Mouse (Mus musculus): ENCODE data around the gene Gm44973. TPM values are rescaled to one million over a fixed set of nuclear protein-coding genes. Genes with fewer than 3 reads are reported as not detected.

The Gm44973 gene
- polyA plus RNA-seq, 1 experiment from 2014 or later: 1.3 TPM

DNA sequence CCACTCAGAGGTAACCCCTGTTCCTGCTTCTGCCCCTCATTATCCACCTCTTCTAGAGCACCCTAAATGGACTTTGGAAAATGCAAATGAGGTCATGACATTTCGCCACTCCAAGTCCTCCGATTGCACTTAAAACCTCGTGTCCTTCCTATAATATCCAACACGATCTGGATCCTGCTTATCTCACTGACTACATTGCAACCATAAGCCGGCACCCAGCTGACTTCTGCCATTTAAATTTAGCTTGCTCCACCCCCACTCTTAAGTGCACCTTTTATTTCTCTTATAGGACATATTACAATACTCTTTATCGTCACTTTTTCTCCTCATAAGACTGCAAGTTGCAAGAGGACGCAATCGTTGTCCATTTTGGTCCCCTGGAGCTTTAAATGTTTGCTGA lies 22.2 kb downstream of the Gm44973 start:
- peak overlapping the region; percentile 79 for H3K9ac ChIP-seq (replicated peaks)
- H3K27me3 ChIP-seq: no peaks in the 10 kb centered on the region
- H3K4me2 ChIP-seq (replicated peaks): peak overlapping the region; percentile 60
- WGBS: 88% methylated on average over 8 of the region's 8 CpGs
- H3K27ac ChIP-seq: peak overlapping the region; percentile 97
- no peak for ATAC-seq
- no peaks in the 10 kb centered on the region for H3K9me3 ChIP-seq
- H3K36me3 ChIP-seq: peaks cover 44% of the 10 kb centered on the region
- peaks cover 23% of the 10 kb centered on the region for H3K4me1 ChIP-seq (replicated peaks)
- H3K4me3 ChIP-seq (replicated peaks): peak overlapping the region; percentile 64

DNA sequence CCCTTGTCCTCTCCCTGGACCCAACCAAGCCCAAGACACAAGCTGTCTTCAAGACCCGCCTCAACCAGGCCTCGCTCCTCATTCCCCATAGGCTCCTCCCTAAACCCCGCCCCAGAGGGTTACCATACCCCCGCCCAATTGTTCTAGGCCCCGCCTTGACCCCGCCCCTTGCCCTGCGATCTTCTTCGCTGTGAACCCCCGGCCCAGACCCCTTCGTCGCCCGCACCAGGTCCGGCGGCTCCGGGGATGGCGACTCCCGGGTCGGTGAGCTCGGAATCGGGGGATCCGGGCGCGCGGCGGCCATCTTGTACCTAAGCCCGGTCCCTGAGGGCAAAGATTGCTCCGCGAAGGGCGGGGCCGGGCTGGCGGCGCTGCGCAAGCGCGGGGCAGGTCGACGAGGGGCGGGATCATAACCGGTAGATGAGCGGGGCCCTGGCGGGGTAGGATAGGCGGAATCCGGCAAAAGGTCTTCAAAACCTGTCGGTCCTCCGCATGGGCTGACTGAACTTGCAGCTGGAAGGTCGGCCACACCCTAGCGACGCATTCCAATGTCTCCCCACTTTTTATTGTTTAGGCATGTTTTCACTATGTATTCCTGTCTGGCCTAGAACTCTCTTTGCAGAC lies 22.9 kb downstream of the Gm44973 start, which contains the start of gene Zfp784:
Gene Zfp784, minus strand, starts transcription at position 338 of the 624 bp plus-strand sequence.
- Histone ChIP-seq H3K4me3 (replicated peaks) (peak within 1 kb of the TSS; percentile 64), H3K9me3 (no peaks in the 10 kb centered on the region), H3K36me3 (peaks cover 36% of the 10 kb centered on the region), H3K27ac (peak within 1 kb of the TSS; percentile 97), H3K9ac (replicated peaks) (peak within 1 kb of the TSS; percentile 79), H3K4me2 (replicated peaks) (peak within 1 kb of the TSS; percentile 60), H3K27me3 (no peaks in the 10 kb centered on the region), H3K4me1 (replicated peaks) (peaks cover 23% of the 10 kb centered on the region)
- peak; percentile 97 for ATAC-seq
- WGBS: under 1% methylated on average over 48 of the region's 48 CpGs

DNA sequence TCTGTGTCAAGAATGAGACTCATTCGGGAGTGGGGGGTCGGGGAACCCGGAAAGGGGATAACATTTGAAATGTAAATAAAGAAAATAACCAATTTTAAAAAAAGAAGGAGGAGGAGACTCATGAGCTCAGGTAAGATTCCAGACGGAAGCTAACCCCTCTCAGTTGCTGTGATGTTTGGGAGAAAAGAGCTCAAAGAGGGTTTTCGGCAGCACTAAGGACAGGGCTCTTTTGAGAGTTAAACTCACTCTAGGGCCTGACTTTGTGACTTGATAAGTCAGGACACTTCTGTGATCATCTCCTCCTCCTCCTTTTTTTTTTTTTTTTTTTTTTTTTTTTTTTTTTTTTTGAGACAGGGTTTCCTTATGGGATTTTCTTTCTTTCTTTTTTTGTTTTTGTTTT lies 23.6 kb downstream of the Gm44973 start:
- Histone ChIP-seq H3K9ac (replicated peaks) (peak overlapping the region; percentile 79), H3K9me3 (no peaks in the 10 kb centered on the region)
- 31% methylated on average over 5 of the region's 5 CpGs for WGBS

DNA sequence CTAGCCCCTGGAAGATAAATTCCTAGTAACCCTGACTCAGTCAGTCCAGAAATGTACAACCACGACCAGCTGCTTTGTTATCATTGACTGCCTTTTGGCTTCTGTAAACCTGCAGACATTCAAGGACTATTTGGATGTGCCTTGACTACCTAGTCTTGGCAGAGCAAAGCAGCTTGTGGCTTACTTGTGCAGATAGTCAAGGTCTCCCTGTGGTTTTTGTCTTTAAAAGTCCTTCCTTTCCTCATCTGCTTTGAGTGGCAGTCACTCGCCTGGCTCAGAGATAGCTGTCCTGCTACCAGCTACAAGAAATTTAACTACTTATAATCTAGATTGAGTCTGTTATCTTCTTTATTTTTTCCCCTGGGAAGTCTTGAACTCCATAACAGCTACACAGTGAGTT lies 29.7 kb downstream of the Gm44973 start:
- no peak overlapping the region for H3K9ac ChIP-seq (replicated peaks)

More for the DNA sequence above, 23.6 kb downstream of the Gm44973 start:
- Histone ChIP-seq H3K36me3 (peaks cover 29% of the 10 kb centered on the region), H3K4me1 (replicated peaks) (peaks cover 23% of the 10 kb centered on the region), H3K27ac (peak overlapping the region; percentile 97; the same call in 1 of the 2 replicates), H3K4me2 (replicated peaks) (peak overlapping the region; percentile 60), H3K4me3 (replicated peaks) (peak overlapping the region; percentile 64), H3K27me3 (no peaks in the 10 kb centered on the region)
- ATAC-seq: no peak

DNA sequence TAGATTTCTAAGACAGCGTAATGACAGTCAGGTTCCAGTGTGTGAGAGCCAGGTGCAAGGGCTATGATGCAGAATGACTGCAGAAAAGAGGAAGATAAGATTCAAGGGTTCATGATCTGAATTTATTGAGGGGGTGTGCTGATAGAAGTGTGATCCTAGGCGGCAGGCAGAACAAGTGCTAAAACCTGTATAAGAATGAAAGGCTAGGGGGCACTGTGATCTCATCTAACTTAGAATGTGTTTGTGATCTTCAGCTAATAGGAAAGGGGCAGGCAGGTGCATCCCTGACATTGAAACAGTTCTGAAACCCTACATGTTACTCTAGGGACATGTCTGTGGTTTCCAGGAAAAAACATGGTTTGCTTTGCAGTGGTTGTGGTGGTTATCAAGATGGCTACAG lies 30.8 kb downstream of the Gm44973 start:
- 74% methylated on average over 2 of the region's 2 CpGs for WGBS

More for the DNA sequence above, 29.7 kb downstream of the Gm44973 start:
- Histone ChIP-seq H3K4me3 (replicated peaks) (no peak overlapping the region), H3K27ac (no peak overlapping the region), H3K27me3 (no peaks in the 10 kb centered on the region), H3K36me3 (peaks cover 4% of the 10 kb centered on the region), H3K4me2 (replicated peaks) (no peak overlapping the region), H3K9me3 (no peaks in the 10 kb centered on the region), H3K4me1 (replicated peaks) (0 out of 2 replicates have a peak, but pooled peaks cover 1% of the 10 kb centered on the region)
- 74% methylated on average over 2 of the region's 2 CpGs for WGBS
- no peak for ATAC-seq

DNA sequence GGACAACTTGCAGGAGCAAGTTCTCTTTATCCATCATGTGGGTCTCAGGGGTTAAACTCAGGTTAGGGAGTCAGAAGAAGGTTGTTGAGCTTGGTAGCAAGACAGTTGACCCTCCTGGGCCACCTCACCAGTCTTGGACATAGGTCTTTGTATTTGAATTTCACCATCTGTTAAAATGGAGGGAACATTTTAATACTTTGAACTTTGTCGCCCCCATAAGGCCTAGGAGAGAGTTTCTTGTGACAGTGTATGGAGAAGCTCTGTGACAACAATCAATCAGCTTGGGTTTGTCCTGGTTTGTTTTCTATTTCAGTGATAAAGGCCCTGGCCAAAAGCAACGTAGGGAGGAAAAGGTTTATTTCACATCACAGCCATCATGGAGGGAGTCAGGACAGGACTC lies 32.0 kb downstream of the Gm44973 start:
- H3K9ac ChIP-seq (replicated peaks): no peak overlapping the region
- 37% methylated on average over 2 of the region's 2 CpGs for WGBS
- no peak overlapping the region for H3K27ac ChIP-seq
- peaks cover 14% of the 10 kb centered on the region for H3K4me1 ChIP-seq (replicated peaks)
- no peaks in the 10 kb centered on the region for H3K9me3 ChIP-seq
- no peaks in the 10 kb centered on the region for H3K36me3 ChIP-seq
- no peak for ATAC-seq
- no peak overlapping the region for H3K4me2 ChIP-seq (replicated peaks)
- H3K27me3 ChIP-seq: peaks cover 4% of the 10 kb centered on the region; the same call in 1 of the 2 replicates
- H3K4me3 ChIP-seq (replicated peaks): no peak overlapping the region

More for the DNA sequence above, 30.8 kb downstream of the Gm44973 start:
- H3K4me1 ChIP-seq (replicated peaks): peaks cover 7% of the 10 kb centered on the region
- H3K4me2 ChIP-seq (replicated peaks): no peak overlapping the region
- H3K9ac ChIP-seq (replicated peaks): no peak overlapping the region
- no peak overlapping the region for H3K27ac ChIP-seq
- ATAC-seq: no peak
- H3K4me3 ChIP-seq (replicated peaks): no peak overlapping the region
- H3K9me3 ChIP-seq: no peaks in the 10 kb centered on the region
- H3K36me3 ChIP-seq: peaks cover 3% of the 10 kb centered on the region
- no peaks in the 10 kb centered on the region for H3K27me3 ChIP-seq

DNA sequence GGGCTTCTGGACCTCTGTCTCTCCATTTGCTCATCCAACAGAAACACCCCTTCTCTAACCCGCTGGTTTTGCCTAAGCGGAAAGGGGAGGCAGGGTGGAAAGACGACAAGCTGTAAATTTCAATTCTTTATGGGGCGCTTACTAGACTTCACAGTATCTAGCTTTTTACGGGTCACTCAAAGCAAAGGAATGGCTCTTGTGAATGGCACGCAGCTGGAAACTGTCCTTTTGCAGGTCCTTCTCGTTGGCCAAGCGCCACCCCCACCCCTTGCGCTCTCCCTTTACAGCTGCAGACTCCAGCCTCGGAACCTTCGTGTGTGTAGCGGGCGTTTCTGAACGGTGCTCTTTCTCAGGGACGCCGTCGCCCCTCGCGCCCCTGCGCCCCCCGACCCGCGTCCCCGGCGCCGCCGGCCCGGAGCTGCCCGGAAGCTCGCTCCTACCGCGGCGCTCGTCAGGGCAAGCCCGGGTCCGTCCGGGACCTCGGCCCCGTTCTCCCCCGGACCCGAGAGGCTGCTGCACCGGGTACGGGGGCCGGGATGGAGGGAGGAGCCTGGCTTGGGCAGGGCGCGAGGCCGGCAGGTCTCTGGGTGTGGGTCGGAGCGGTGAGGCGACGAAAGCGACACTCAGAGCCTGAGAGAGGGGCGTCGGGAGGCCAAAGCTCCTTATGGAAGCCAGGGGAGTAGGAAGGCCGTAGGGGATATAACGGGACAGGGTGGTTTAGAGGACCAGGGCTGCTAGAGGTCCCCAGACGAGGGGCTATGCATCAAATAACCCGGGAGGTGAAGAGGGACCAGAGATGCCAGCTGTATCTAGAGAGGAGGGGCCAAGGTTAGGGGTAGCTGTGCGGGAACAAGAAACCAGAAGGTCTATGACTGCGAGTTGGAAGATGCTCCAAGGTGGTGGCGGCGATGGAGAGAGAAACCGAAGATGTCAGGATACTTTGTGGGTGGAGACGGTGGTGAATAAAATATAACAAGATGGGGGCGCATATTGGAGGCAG lies 36.2 kb downstream of the Gm44973 start, which contains the start of gene Zfp580:
Gene Zfp580, plus strand, starts transcription at position 346 of the 1,000 bp plus-strand sequence.
- peak within 1 kb of the TSS; percentile 89 for H3K9ac ChIP-seq (replicated peaks)
- no peaks in the 10 kb centered on the region for H3K36me3 ChIP-seq
- H3K4me3 ChIP-seq (replicated peaks): peak within 1 kb of the TSS; percentile 77
- peak within 1 kb of the TSS; percentile 91 for H3K4me2 ChIP-seq (replicated peaks)
- H3K27ac ChIP-seq: peak within 1 kb of the TSS; percentile 92
- H3K9me3 ChIP-seq: no peaks in the 10 kb centered on the region
- peaks cover 45% of the 10 kb centered on the region for H3K27me3 ChIP-seq
- peak; percentile 83 for ATAC-seq
- WGBS: under 1% methylated on average over 65 of the region's 65 CpGs
- peaks cover 39% of the 10 kb centered on the region for H3K4me1 ChIP-seq (replicated peaks)

DNA sequence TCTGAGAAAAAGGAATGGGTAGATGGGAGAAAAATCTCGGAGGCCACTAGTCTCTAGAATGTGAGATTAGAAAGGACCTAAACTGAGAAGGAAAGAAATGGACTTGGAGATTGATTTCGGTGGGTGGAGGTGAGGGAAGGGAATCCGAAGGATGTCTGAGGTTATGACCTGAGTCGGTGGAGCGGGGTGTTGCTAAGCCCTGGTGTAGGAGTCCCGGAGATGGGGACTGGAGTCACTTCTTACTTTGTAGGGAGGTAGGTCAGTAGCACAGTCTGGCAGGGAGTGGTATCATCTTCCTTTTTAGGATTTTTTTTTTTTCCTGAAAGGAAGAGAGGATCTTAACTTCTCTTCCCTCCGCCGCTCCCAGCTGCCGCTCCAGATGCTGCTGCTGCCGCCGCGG lies 37.1 kb downstream of the Gm44973 start:
- Histone ChIP-seq H3K9ac (replicated peaks) (peak overlapping the region; percentile 89), H3K9me3 (no peaks in the 10 kb centered on the region), H3K4me2 (replicated peaks) (peak overlapping the region; percentile 91), H3K27me3 (peaks cover 54% of the 10 kb centered on the region), H3K27ac (no peak overlapping the region), H3K4me1 (replicated peaks) (peaks cover 48% of the 10 kb centered on the region), H3K36me3 (no peaks in the 10 kb centered on the region), H3K4me3 (replicated peaks) (peak overlapping the region; percentile 77)
- WGBS: 2% methylated on average over 12 of the region's 12 CpGs
- ATAC-seq: no peak

DNA sequence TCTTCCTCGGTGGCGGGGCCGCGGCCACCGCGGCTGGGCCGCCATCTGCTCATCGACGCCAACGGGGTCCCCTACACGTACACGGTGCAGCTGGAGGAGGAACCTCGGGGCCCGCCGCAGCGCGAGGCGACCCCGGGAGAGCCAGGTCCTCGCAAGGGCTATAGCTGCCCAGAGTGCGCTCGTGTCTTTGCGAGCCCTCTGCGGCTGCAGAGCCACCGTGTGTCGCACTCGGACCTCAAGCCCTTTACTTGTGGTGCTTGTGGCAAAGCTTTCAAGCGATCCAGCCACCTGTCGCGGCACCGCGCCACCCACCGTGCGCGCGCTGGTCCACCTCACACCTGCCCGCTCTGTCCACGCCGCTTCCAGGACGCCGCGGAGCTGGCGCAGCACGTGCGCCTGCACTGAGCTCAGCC lies 37.6 kb downstream of the Gm44973 start:
- Histone ChIP-seq H3K9me3 (no peaks in the 10 kb centered on the region), H3K9ac (replicated peaks) (peak overlapping the region; percentile 89), H3K27me3 (peaks cover 59% of the 10 kb centered on the region), H3K36me3 (no peaks in the 10 kb centered on the region), H3K27ac (no peak overlapping the region), H3K4me2 (replicated peaks) (peak overlapping the region; percentile 91), H3K4me3 (replicated peaks) (peak overlapping the region; percentile 77), H3K4me1 (replicated peaks) (peaks cover 53% of the 10 kb centered on the region)
- ATAC-seq: no peak
- WGBS: 3% methylated on average over 45 of the region's 45 CpGs

DNA sequence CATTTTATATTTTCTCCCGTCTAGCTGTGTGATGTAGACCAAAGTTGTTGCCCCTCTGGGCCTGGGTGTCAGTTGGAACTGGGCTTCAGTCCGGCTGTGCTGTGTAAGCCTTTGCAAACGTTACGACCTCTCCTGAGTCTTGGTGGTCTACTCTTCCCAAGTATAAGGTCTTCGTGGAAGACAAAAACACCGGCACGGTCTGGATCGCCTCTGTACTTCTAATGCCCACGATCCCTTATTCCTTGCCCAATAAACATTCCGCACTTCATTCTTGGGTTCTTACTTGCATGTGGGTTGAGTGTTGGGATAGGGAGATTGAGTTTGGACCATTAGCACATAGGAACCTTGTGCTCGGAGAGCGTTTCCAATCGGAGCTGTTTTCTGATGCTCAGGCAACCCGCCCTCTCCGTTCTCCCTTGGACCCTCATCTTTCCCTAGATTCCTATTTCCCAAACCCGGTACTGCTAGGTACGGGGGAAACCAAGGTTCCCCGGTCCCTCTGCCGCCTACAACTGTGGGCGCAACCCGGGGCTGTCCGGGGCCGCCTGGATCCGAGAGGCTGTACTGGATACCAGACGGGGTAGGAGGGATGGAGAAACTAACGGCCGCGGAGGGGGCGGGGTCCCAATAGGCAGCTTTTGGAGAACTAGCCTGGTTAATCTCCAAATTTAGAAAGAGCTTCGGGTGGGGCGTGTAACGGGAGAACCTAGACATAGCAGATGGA lies 38.3 kb downstream of the Gm44973 start:
- H3K4me2 ChIP-seq (replicated peaks): peak overlapping the region; percentile 91
- peak overlapping the region; percentile 77 for H3K4me3 ChIP-seq (replicated peaks)
- ATAC-seq: no peak
- no peak overlapping the region for H3K27ac ChIP-seq
- no peaks in the 10 kb centered on the region for H3K36me3 ChIP-seq
- peak overlapping the region; percentile 89 for H3K9ac ChIP-seq (replicated peaks)
- peaks cover 54% of the 10 kb centered on the region for H3K4me1 ChIP-seq (replicated peaks)
- 9% methylated on average over 32 of the region's 32 CpGs for WGBS
- peaks cover 66% of the 10 kb centered on the region for H3K27me3 ChIP-seq
- no peaks in the 10 kb centered on the region for H3K9me3 ChIP-seq

DNA sequence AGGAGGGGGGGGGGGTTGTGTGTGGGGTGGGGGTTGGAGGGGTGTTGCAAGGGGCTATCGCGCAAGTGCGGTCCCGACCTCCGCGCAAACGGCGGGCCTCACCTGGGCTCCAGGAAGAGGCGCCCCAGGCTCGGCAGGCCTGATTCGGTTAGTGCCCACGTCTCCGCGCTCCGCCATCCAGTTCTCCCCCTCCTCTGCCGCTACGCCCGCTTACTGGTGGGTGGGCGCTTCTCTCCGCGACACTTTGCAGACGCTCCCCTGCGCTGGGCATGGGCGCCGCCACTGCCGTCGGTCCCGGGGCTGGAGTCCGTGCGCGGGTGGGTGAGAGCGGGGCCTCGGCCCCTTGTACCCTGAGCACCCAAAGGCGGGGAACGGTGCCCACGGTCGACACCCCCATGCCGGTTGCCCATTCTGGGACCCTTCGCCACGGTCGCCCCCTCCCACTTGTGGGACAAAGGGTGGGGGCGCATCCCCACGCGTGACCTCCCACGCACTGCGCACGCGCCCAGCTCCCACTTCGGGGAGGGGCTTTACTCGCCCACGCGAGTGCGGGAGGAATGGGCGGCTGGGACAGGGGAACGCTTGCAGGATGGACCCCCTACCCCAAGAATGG lies 41.5 kb downstream of the Gm44973 start:
- peak overlapping the region; percentile 47; the same call in 1 of the 2 replicates for H3K27ac ChIP-seq
- 0 out of 2 replicates have a peak, but pooled peaks have one; percentile 3 for ATAC-seq
- peak overlapping the region; percentile 68 for H3K4me2 ChIP-seq (replicated peaks)
- H3K27me3 ChIP-seq: peaks cover 68% of the 10 kb centered on the region
- H3K4me3 ChIP-seq (replicated peaks): peak overlapping the region; percentile 51
- H3K9ac ChIP-seq (replicated peaks): peak overlapping the region; percentile 75
- H3K4me1 ChIP-seq (replicated peaks): peaks cover 64% of the 10 kb centered on the region
- no peaks in the 10 kb centered on the region for H3K9me3 ChIP-seq
- whole genome bisulfite sequencing: 2% methylated on average over 55 of the region's 55 CpGs
- no peaks in the 10 kb centered on the region for H3K36me3 ChIP-seq

All from midbrain, embryonic 13.5 days (tissue).